Mouse (Mus musculus) heart, postnatal 25 days (tissue): Measurements from ENCODE around the gene Olfr1057. TPM values are rescaled to one million over a fixed set of nuclear protein-coding genes. Genes with fewer than 3 reads are reported as not detected.
"Not testable (repeated sequence)": the region's sequence is repeated elsewhere in the genome, so short reads cannot be mapped to it uniquely, and the experiment has no call there.

ENCODE experiments used
- DNase-seq: peaks from one replicate; pipeline ENCODE4 v3.0.0; 2022; ENCODE audit warnings: low spot score
- intact Hi-C: fragments of 180-260 bp; cut with DNase I; formaldehyde crosslinking; loops from one replicate; pipeline ENCODE4 v1.15.1; 2025
- total RNA-seq, 2 experiments: library from RNA; stranded (reverse); gene quantifications; 2 replicates each; pipeline ENCODE4 v1.2.3; 2021

Olfr1057 gene
- total RNA-seq, result not detected

DNA sequence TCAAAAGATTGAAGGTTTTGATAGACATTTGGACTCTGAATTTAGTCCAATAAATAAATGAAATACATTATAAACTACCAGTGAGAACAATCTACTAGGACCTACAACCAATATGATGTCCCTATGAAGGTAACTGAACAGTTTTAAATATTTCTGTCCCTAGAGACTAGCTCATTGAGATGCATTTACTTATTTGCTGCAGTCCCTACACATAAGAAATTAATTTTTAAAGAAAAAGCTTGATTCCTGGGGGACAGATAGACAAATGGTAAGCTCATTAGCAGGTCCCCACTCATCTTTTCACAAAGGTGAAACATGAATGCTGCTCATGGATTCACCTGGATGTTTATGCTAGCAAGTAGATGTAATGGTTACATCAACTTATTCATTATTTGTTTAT lies at the start of gene Olfr1057:
Olfr1057 (minus strand) TSS at position 101 of the 400 bp plus-strand sequence.
- intact Hi-C loops, result no loop called here
- no peak for DNase-seq

DNA sequence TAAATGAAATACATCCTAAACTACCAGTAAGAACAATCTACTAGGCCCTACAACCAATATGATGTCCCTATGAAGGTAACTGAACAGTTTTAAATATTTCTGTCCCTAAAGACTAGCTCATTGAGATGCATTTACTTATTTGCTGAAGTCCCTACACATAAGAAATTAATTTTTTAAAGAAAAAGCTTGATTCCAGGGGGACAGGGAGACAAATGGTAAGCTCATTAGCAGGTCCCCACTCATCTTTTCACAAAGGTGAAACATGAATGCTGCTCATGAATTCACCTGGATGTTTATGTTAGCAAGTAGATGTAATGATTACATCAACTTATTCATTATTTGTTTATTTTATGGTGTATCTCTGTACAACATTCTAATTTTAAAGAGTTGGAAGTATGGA lies 48.5 kb upstream of the Olfr1057 start, which contains the start of gene Olfr1062:
Olfr1062 (minus strand) TSS at position 101 of the 400 bp plus-strand sequence.
- intact Hi-C loops, DNase-seq: not testable (repeated sequence)

DNA sequence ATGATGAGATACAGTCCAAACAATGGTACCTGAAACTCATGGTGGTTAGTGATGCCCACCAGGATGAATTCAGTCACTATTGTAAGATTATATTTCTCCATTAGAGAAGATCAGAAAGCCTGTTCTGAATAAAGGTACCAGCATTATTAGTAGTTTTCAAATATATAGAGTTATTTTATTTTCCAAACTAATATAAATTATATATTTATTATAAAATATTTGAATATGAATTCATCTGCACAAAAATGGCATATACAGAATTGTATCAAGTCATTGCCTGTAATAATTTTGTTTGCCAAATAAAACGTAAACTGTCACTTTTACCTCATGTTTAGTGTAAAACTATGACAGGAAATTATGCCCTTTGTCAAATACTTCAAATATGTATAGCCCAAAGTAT lies 35.8 kb upstream of the Olfr1057 start, which contains the start of gene Olfr1061:
Olfr1061 (minus strand) TSS at position 101 of the 400 bp plus-strand sequence.
- intact Hi-C loops, result no loop called here
- DNase-seq, result no peak

DNA sequence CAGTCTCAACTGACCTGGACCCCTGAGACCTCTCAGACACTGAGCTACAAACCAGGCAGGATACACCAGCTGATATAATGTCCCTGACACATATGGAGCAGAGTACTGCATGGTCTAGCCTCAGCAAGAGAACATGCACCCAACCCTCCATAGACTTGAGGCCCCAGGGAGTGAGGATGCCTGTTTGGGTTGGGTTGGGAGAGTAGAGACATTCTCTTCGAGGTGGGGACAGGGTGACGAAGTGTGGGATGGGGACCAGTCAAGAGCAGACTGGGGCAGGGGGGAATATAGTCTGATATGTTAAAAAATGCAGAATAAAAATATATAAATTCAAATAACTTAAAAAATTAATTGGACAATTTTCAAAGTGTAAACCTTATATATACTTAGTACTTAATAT lies 16.9 kb upstream of the Olfr1057 start:
- intact Hi-C loops, result no loop called here

DNA sequence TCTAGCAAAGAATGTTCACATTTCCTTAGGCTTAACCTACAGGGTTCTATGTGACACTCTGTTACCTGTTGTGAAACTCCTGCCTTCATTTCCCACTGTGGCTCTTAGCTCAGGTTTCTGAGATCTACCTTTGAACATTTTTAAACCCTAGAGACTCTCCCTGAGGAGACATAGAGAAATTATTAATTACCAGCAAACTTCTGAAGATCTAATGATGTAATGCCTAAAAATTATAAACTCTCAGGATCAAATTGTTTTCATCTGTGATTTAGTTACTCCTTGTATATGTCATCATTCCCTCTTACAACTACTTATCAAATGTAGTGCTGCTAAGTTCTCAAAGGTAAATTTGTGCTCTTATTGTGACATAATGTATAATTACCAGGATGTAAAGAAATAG lies 10.3 kb upstream of the Olfr1057 start, which contains the start of gene Olfr1058:
Olfr1058 (minus strand) TSS at position 101 of the 400 bp plus-strand sequence.
- intact Hi-C loops, DNase-seq: not testable (repeated sequence)

More for the DNA sequence above, 16.9 kb upstream of the Olfr1057 start:
- no peak for DNase-seq

DNA sequence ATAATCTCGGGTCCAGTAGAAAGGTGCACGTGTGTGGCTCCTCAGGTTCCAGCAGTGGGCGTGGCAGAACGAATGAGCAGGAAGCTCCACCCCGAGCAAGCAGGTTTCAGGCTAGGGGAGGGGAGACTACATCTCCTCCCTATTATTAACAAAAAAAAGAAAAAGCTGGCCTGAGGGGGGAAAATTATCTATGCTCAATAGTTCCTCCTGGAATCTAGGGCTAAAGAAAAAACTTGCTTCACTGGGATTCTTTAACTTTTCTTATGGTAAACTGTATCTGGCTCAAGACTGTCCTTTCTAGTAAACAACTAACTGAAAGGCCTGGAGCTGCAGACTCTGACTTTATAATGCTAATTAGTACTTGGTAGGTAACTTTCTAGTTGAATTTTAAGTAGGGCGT lies 11.9 kb downstream of the Olfr1057 start:
- DNase-seq, intact Hi-C loops: not testable (repeated sequence)

DNA sequence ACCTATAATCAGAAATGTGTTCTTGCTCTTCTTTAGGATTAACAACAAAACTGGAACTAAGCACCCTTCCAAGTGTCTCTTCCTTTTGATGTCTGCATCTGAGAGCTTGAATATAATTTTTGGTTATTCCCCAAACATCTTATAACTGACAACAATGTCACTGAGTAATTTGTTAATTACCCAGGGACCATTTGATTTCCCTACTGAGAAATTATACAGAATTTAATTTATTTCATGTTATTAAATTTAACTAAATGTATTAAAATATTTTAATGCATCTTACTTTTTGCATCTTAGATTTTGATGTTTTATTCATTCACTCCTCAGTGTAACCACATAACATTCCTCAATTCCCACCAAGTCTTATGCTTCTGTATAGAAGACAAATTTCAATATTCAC lies 15.8 kb downstream of the Olfr1057 start, which contains the start of gene Olfr1056:
Olfr1056 (minus strand) TSS at position 101 of the 400 bp plus-strand sequence.
- DNase-seq, result no peak
- intact Hi-C loops, result no loop called here

DNA sequence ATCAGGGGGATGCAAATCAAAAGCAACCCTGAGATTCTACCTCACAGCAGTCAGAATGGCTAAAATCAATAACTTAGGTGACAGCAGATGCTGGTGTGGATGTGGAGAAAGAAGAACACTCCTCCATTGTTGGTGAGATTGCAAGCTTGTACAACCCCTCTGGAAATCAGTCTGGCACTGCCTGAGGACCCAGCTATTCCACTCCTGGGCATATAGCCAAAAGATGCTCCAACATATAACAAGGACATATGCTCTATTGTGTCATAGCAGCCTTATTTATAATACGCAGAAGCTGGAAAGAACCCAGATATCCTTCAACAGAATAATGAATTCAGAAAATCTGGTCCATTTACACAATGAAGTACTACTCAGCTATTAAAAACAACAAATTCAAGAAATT lies 26.4 kb downstream of the Olfr1057 start:
- intact Hi-C loops, DNase-seq: not testable (repeated sequence)

DNA sequence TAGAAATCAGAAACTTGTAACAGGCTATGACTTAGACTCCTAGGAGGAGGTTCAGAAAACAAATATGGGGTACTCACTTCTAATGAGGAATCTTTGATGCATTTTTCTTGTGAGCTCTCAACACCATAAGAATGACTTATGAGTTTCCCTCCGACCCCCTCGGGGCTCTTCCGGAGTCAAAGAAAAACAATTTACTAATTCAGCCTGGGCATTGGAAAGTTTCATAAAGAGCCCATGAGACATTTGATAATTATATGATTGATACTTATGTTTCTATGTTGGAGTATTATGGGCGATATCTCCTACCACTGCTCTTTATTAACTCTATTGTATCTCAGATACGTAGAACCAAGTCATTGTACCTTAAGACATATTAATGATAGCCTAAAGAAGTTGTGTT lies 28.0 kb downstream of the Olfr1057 start, which contains the start of gene Olfr1055:
Olfr1055 (minus strand) TSS at position 101 of the 400 bp plus-strand sequence.
- no peak for DNase-seq
- intact Hi-C loops, result no loop called here

DNA sequence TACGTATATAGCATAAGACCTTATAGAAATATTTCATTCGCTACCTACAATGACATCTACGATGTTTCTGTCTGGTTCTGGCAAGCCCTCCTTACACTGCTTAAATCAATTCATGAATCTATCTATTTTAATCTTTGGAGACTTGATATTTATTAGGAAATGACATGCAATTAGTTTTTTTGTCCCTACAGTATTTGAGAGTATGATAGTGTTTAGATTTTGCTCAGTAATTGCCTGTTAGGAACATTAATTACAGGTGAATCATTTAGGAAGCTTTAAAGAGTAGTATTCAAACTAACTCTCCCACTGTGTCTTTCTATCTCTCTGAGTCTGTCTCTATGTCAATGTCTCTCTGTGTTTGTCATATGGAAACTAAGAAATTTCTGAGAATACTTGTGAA lies 42.9 kb downstream of the Olfr1057 start, which contains the start of gene Olfr1054:
Olfr1054 (minus strand) TSS at position 101 of the 400 bp plus-strand sequence.
- intact Hi-C loops, result no loop called here

More for the DNA sequence above, 42.9 kb downstream of the Olfr1057 start, which contains the start of gene Olfr1054:
- no peak for DNase-seq

Other genes with a start within 250 kb of the Olfr1057 start
- not detected for gene Olfr1039, start 242.5 kb downstream of the Olfr1057 start, total RNA-seq
- gene Olfr1040, start 231.7 kb downstream of the Olfr1057 start, total RNA-seq, result not detected
- gene Olfr1042, start 216.6 kb downstream of the Olfr1057 start, total RNA-seq, result not detected
- not detected for gene Olfr1043, start 210.9 kb downstream of the Olfr1057 start, total RNA-seq
- not detected for gene Olfr1044, start 200.6 kb downstream of the Olfr1057 start, total RNA-seq
- gene Olfr52, start 192.7 kb downstream of the Olfr1057 start, total RNA-seq, result not detected
- gene Olfr1045, start 175.4 kb downstream of the Olfr1057 start, total RNA-seq, result not detected
- not detected for gene Olfr1046, start 159.1 kb downstream of the Olfr1057 start, total RNA-seq
- not detected for gene Olfr1047, start 147.0 kb downstream of the Olfr1057 start, total RNA-seq
- gene Olfr1048, start 138.1 kb downstream of the Olfr1057 start, total RNA-seq, result not detected
- not detected for gene Olfr1049, start 120.1 kb downstream of the Olfr1057 start, total RNA-seq
- gene Olfr1051, start 99.3 kb downstream of the Olfr1057 start, total RNA-seq, result not detected
- not detected for gene Olfr1052, start 85.9 kb downstream of the Olfr1057 start, total RNA-seq
- gene Olfr1053, start 63.1 kb downstream of the Olfr1057 start, total RNA-seq, result not detected
- not detected for gene Olfr1054, start 43.0 kb downstream of the Olfr1057 start, total RNA-seq
- not detected for gene Olfr1055, start 28.1 kb downstream of the Olfr1057 start, total RNA-seq
- not detected for gene Olfr1056, start 15.9 kb downstream of the Olfr1057 start, total RNA-seq
- gene Olfr1058, start 10.2 kb upstream of the Olfr1057 start, total RNA-seq, result not detected
- not detected for gene Olfr1061, start 35.7 kb upstream of the Olfr1057 start, total RNA-seq
- not detected for gene Olfr1062, start 48.4 kb upstream of the Olfr1057 start, total RNA-seq
- gene Olfr1065, start 72.2 kb upstream of the Olfr1057 start, total RNA-seq, result not detected
- gene Olfr1066, start 77.9 kb upstream of the Olfr1057 start, total RNA-seq, result not detected
- gene Olfr228, start 109.0 kb upstream of the Olfr1057 start, total RNA-seq, result not detected
- not detected for gene Olfr1076, start 130.1 kb upstream of the Olfr1057 start, total RNA-seq
- gene Olfr1079, start 164.1 kb upstream of the Olfr1057 start, total RNA-seq, result not detected
- gene Olfr1080, start 179.8 kb upstream of the Olfr1057 start, total RNA-seq, result not detected
- gene Olfr1082, start 220.6 kb upstream of the Olfr1057 start, total RNA-seq, result not detected